Mouse (Mus musculus): ENCODE results near the gene Ghrl. TPM values are rescaled to one million over a fixed set of nuclear protein-coding genes. Genes with fewer than 3 reads are reported as not detected.

The Ghrl gene
- polyA plus RNA-seq, 1 experiment: not detected

DNA sequence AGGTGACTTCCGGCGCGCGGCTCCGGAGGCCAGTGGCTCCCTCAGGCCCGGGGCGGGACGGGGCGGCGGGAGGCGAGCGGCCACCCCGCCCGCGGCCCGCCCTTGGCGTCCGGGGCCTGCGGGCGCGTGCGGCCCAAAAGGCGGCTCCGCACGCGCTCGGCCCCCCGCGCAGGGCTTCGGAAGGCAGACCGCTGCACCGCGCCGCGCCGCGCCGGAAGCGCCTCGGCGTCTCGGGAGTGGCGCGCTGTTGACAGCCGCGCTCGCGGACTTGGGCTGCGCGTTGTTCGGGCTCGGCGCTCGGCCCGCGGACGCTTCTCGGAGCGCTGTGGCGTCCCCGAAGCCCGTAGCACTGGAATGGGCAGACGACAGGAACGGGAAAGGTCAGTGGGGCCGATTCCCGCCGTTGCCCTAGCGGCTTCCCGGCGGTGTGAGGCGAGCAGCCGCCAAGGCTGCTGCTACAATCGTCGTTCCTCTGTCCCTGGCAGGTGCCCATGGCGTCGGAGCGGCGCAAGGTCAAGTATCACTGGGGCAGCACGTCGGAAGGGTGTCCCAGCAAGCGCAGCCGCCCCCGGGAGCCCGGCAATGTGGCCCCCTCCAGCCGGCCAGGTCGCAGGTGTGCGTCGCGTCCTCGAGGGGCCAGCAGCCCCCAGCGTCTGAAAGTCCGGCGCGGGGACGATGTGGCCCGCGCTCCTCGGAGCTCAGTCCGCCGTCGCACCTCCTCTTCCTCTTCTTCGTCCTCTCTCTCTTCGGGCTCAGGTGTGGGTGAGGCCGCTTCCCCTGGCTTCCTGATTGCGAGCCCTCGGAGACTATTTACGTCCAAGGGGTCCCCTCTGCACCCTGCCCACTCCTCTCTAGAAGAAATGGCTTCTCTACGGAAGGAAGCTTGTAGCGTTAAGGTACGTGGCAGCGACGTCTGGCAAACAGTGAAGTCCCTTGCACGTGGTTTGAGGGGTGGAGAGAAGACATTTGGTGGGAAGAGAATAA lies 22.2 kb downstream of the Ghrl start:
- peak overlapping the region; percentile 58 for H3K27ac ChIP-seq (ENCODE audit: insufficient read depth, low read depth, low read length)
- H3K4me1 ChIP-seq (ENCODE audit: control insufficient read depth, insufficient read depth, low read length): peaks cover 46% of the 10 kb centered on the region
- peak overlapping the region; percentile 72 for H3K4me3 ChIP-seq (ENCODE audit: insufficient read depth, low read length)
- TF ChIP-seq CTCF (IDR thresholded peaks at IDR 0.05; ENCODE audit: low read depth, low read length): no peak
- no peak for TF ChIP-seq POLR2A (IDR thresholded peaks at IDR 0.05; ENCODE audit: borderline replicate concordance, low read depth, low read length)

DNA sequence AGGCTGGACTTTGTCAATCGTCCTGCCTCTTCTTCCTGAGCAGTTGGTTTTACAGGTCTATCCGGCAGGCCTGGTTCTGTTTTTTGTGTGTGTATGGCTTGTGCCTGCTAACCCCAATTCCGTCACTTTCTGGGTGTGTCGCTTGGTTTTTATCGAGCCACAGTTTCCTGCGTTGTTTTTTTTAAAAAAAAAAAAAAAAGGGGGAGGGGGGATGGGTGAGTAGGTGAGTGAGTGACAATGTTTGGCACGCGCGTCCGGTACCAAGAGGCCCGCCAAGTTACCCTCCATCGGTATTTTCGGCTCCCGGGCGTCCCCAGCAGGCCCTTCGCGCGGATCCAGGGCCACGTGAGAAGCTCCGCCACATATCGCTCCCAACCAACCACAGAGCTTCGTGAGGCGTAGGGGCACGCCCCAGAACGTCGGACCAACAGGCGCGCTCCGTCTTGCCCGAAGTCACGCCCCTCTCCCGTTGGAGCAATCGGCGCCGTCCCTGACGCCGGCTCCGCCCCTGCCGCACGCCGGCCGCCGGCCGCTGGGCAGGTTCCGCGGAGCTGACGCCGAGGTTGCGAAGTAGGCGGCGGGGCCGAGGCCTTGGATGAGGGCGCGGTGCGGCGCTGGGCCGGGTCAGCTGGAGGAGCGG lies 23.0 kb downstream of the Ghrl start, which contains the start of gene Tatdn2:
Gene Tatdn2 (plus strand): TSS at position 469 of the 640 bp plus-strand sequence.
- Histone ChIP-seq H3K4me3 (ENCODE audit: insufficient read depth, low read length) (peak within 1 kb of the TSS; percentile 72), H3K27ac (ENCODE audit: insufficient read depth, low read depth, low read length) (peak within 1 kb of the TSS; percentile 86), H3K4me1 (ENCODE audit: control insufficient read depth, insufficient read depth, low read length) (peaks cover 49% of the 10 kb centered on the region)
- TF ChIP-seq POLR2A (IDR thresholded peaks at IDR 0.05; ENCODE audit: borderline replicate concordance, low read depth, low read length): no peak

DNA sequence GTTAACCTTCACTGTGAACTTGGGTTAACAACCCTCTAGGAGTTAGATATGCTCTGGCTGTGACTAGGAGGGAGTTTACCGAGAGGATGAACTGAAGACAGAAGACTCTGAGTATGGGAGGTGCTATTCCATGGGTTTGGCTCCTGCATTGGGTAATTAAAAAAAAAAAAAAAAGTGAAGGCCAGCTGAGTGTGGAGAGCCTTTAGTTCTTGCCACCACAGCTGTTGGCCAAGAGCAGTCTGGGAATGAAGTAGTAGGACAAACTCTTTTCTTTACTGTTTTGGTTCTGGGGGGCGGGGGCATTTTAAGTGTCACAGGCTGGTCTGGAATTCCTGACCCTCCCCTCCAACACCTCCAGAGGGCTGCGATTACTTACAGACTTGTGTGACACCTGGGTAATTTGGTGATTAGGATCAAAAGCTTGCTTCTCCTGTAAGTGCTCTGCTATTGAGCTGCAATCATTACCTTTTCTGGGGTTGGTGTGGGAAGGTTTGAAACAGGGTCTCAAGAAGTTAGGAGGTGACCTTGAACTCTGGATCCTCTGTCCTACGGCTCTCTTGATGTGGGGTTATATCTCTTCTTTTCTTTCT lies 23.8 kb downstream of the Ghrl start:
- TF ChIP-seq POLR2A (IDR thresholded peaks at IDR 0.05; ENCODE audit: borderline replicate concordance, low read depth, low read length) (no peak), CTCF (IDR thresholded peaks at IDR 0.05; ENCODE audit: low read depth, low read length) (no peak)
- Histone ChIP-seq H3K4me3 (ENCODE audit: insufficient read depth, low read length) (peak overlapping the region; percentile 40), H3K4me1 (ENCODE audit: control insufficient read depth, insufficient read depth, low read length) (peaks cover 48% of the 10 kb centered on the region), H3K27ac (ENCODE audit: insufficient read depth, low read depth, low read length) (peak overlapping the region; percentile 86)

DNA sequence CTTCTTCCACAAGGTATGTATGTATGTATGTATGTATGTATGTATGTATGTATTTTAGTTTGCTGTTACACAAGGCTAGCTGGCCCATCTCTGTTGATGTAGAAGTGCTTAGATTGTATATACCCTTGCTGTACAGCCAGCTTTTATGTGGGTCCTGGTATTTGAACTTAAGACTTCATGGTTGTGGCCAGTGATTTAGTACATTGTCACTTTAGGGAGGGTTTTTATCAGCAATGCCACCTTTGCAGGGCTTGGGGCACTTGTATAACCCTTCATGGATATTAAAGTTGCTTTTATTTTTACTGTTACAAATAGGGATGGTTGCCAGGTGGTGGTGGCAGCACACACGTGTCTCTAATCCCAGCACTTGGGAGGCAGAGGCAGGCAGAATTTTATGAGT lies 24.5 kb downstream of the Ghrl start:
- Histone ChIP-seq H3K27ac (ENCODE audit: insufficient read depth, low read depth, low read length) (peak overlapping the region; percentile 86; the same call in 1 of the 2 replicates), H3K4me3 (ENCODE audit: insufficient read depth, low read length) (no peak overlapping the region), H3K4me1 (ENCODE audit: control insufficient read depth, insufficient read depth, low read length) (peaks cover 51% of the 10 kb centered on the region)
- TF ChIP-seq POLR2A (IDR thresholded peaks at IDR 0.05; ENCODE audit: borderline replicate concordance, low read depth, low read length): no peak
- TF ChIP-seq CTCF (IDR thresholded peaks at IDR 0.05; ENCODE audit: low read depth, low read length): no peak

DNA sequence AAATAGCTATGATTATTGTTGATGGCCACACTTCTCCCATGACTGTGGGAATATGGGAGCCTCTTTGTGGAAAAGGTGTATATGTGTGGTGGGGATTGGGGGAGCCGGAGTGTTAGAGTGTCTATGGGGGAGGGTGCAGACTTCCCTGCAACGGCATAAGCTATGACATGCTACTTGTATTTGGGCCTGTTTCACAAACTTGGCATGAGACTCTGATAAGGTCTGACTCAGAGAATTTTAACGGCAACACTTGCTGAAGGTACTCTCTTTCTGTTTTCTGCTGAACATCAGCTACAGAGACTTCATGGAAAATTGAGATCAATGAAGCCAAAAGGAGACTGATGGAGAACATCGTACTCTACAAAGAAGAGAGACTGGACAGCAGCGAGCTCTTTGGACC lies 26.3 kb downstream of the Ghrl start:
- TF ChIP-seq CTCF (IDR thresholded peaks at IDR 0.05; ENCODE audit: low read depth, low read length) (no peak), POLR2A (IDR thresholded peaks at IDR 0.05; ENCODE audit: borderline replicate concordance, low read depth, low read length) (no peak)
- peaks cover 51% of the 10 kb centered on the region for H3K4me1 ChIP-seq (ENCODE audit: control insufficient read depth, insufficient read depth, low read length)
- peak overlapping the region; percentile 11; the same call in 1 of the 2 replicates for H3K27ac ChIP-seq (ENCODE audit: insufficient read depth, low read depth, low read length)
- no peak overlapping the region for H3K4me3 ChIP-seq (ENCODE audit: insufficient read depth, low read length)

DNA sequence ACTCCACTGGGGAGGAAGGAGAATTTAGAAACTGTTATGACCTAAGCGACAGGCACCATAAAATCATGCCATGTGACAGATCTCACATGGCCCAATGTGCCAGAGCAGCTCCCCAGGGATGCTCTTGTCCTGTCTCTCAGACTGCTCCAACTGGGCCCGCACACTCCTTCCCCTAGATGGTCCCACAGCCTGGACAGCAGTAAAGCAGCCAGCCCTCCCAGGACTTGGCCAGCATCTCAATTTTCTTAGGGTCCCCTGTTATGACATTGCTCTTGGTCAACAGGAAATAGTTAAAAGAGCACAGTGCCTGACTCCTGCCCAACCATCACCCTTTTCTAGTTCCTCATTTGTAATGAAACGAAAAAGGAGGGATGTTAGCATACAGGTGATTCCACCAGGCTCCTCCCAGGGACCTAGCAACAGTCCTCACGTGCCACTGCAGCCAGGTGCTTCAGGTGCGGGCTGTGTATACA lies 27.0 kb downstream of the Ghrl start:
- H3K4me3 ChIP-seq (ENCODE audit: insufficient read depth, low read length): no peak overlapping the region
- no peak for TF ChIP-seq POLR2A (IDR thresholded peaks at IDR 0.05; ENCODE audit: borderline replicate concordance, low read depth, low read length)
- no peak for TF ChIP-seq CTCF (IDR thresholded peaks at IDR 0.05; ENCODE audit: low read depth, low read length)
- H3K4me1 ChIP-seq (ENCODE audit: control insufficient read depth, insufficient read depth, low read length): peaks cover 51% of the 10 kb centered on the region
- H3K27ac ChIP-seq (ENCODE audit: insufficient read depth, low read depth, low read length): peak overlapping the region; percentile 80

DNA sequence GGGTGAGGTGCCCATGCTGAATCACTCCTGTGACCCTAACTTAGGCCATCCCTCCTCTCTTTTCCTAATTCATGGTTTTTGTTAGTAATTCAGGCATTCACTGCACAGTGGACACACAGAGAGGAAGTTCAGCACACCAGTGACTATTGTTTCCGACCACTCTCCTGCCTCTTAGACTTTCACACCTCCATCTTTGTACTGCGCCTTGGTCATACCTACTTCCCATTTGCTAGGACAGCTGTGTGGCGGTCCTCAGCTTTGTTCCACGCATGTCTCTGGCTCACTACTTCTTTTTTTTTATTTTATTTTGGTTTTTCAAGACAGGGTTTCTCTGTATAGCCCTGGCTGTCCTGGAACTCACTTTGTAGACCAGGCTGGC lies 28.6 kb downstream of the Ghrl start:
- H3K4me1 ChIP-seq (ENCODE audit: control insufficient read depth, insufficient read depth, low read length): peaks cover 49% of the 10 kb centered on the region
- H3K4me3 ChIP-seq (ENCODE audit: insufficient read depth, low read length): peak overlapping the region; percentile 7; the same call in 1 of the 2 replicates
- TF ChIP-seq CTCF (IDR thresholded peaks at IDR 0.05; ENCODE audit: low read depth, low read length) (no peak), POLR2A (IDR thresholded peaks at IDR 0.05; ENCODE audit: borderline replicate concordance, low read depth, low read length) (no peak)
- peak overlapping the region; percentile 75 for H3K27ac ChIP-seq (ENCODE audit: insufficient read depth, low read depth, low read length)

DNA sequence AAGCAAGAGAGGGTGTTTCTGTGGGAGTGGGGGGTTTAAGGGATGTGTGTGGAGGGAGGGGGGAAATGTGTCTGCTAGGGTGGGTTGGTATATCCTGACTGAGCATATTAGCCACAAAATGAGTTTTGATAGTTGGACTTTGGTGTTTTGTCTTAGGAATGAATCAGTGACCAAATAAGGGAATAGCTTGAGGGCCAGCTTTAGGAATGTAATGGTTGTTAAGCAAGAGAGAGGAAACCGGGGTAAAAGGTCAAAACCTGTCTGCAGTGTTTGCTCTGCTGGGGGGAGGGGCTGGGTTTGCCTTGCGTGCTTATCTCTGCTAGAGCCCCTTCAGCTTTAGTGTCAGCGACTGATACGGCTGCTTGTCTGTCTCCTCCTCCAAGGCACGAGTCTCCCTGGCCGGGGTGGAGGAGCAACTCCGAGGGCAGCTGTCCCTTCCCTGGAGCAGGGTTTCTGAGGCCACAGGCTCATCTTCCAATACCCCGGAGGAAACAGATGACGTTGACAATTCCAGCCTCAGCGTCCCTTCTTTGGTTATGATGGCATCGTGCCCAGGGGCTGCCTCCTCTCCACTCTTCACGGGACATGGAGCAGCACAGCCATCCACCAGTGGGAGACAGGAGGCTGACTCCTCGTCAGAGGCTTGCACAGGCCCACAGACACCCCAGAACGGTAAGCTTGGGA lies 29.1 kb downstream of the Ghrl start:
- Histone ChIP-seq H3K4me3 (ENCODE audit: insufficient read depth, low read length) (peak overlapping the region; percentile 7; the same call in 1 of the 2 replicates), H3K4me1 (ENCODE audit: control insufficient read depth, insufficient read depth, low read length) (peaks cover 43% of the 10 kb centered on the region), H3K27ac (ENCODE audit: insufficient read depth, low read depth, low read length) (peak overlapping the region; percentile 75)
- no peak for TF ChIP-seq POLR2A (IDR thresholded peaks at IDR 0.05; ENCODE audit: borderline replicate concordance, low read depth, low read length)
- TF ChIP-seq CTCF (IDR thresholded peaks at IDR 0.05; ENCODE audit: low read depth, low read length): no peak

DNA sequence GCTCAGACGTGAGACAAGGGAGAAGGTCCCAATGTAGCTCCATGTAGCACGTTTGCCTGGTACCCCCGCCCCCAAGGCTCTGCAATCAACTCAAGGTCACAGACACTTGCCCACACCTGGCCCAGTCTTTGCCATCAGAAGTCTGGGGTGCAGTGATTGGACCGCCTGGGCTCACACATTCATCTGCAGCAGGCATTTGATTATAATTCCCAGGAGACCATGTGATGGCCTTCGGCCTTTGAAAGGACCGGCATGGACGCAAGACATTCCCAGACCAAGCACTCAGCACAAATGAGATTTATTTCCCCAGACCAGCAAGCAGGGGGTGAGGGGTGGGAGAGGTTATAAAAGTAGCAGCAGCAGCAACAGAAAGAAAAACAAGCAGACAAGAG lies 29.7 kb downstream of the Ghrl start:
- Histone ChIP-seq H3K4me3 (ENCODE audit: insufficient read depth, low read length) (no peak overlapping the region), H3K4me1 (ENCODE audit: control insufficient read depth, insufficient read depth, low read length) (peaks cover 39% of the 10 kb centered on the region), H3K27ac (ENCODE audit: insufficient read depth, low read depth, low read length) (peak overlapping the region; percentile 75)
- TF ChIP-seq POLR2A (IDR thresholded peaks at IDR 0.05; ENCODE audit: borderline replicate concordance, low read depth, low read length) (no peak), CTCF (IDR thresholded peaks at IDR 0.05; ENCODE audit: low read depth, low read length) (no peak)

Measured in bone marrow macrophage, adult 2 months (primary cell).